Mouse (Mus musculus) heart, adult 11 months (tissue): ENCODE measurements at regions not wholly inside any gene's neighbourhood (a gene's known extent, or its start where the extent isn't known, plus 50 kb on each side); places are given as distances from the start of the nearest gene placed in this dataset.

Experiments
- DNase-seq: peaks from one replicate; pipeline ENCODE4 v3.0.0; 2022

DNA sequence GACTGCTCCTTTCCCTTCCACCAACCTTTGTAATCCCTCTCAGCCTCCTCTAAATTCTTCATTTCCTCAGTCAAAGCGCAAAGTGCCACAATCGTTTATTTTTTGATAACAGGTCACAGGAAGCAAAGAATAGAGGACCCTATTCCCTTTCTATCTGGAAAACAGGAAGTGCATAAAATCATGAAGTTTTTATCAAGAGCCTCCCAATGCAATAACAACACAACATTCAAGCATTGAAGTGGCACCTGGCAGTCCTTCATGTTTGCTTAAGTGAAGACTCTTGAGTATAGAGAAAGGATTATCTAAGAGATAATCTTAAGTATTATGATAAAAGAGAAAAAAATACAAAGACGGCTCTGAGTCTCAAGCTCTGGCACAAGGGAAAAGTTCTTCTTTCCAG is 111.9 kb downstream of the Ibtk start:
- DNase-seq: no peak

DNA sequence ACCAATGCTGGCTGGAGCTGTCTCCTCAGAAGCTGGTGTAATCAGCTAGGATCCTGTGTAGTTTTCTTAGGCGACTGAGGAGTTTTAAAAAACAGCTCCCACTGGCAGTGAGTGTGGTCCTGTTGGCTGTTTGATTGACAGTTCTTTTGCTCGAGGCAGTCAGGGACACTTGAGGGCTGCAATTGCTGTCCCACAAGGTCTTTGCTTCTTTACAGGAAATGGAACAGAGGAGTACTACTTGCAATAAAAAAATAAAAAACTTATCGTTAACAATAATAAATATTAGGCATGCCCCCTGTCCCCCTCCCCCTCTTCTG is 113.0 kb downstream of the Ibtk start:
- DNase-seq: peak; percentile 25

DNA sequence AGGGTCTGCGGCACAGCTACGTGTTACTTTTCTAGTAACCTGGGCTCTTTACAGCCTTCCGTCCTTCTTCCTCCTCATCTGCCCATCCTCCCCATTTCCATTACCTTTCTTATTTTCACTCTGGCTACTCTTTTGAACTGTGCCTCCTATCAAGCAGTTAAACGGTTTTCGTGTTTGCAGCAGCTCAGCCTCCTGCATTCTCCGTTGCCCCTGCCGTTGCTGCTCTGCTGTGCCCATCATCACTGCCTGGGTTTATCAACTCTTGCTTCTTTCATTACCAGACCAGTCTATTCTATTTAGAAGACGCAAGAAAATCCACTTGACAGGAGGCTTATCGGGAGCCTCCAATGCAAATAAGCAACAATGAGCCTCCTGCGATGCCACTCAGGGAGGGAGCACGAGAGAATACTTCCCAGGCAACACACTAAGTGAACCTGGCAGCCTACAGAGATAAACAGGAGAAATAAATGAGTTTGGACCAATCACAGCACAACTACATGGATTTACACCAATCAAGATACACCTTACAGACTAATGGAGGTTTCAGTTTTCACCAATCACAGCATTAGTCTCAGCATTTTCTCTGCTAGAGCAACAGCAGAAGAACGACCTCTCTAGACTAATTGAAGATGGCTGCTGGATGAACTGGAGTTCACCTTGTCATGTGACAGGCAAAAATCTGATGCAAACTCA is 113.5 kb downstream of the Ibtk start:
- DNase-seq: peak; percentile 53

DNA sequence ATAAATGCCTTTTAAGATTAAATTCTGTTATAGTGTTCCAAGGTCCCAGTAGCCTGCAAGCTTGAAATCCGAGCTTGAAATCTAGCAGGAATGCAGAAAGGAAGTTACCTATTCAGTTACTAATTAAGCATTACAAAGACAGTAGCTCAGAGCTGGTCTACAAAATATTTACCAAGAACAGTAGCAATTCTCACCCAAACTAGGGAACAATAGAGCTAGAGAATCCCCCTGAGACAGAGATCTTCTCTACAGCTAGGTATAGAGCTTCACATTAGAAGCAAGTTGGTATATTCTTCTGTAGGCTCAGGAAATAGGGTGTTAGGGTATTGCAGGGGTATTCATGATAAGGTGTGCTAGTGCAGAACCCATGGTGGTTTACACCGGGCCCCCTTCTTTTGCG is 114.3 kb downstream of the Ibtk start:
- peak; percentile 9 for DNase-seq

DNA sequence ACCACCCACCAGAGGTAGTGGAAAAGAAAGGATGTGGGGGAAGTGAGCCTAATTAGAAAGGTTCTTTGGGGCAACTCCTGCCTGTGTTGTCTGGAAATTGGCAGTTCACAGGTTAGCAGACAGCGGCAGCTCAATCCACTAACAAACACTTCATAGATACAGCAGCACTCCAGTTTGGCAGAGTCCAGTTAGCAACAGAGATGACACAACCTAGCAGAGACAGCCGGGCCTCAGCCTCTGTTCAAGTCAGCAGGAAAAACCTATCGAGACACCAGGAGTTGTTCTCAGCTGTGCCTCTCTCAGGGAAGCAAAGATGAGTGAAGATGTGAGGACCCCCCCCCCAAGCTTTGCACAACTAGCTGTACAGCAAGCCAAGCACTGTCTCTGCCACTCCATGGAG is 131.2 kb downstream of the Ibtk start:
- no peak for DNase-seq

DNA sequence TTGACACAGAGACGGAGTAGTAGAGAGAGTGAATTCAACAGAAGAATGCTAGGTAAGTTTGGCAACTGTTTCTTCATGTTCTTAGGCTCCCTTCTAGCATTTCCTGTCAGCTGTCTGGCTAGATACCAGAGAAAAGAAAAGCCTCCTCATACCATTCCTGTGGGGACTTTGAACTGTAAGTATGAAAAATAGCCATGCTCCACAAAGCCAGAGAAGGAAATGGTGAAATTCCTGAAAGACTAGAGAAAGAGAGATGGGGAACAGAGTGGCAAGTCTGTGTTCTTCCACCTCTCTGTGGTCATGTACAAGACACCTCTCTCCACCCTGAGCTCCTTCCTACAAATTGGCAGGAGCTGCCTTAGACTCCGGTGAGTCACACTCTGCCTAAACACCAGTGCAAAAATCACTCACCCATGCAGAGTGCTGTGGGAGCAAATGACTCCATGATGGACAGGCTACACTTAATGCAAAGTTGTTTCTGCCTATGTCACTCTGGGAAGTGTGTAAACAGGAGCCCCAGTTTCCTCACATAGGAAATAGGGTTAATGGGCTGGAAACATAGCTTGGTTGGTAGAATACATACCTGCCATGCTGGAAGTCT is 131.9 kb downstream of the Ibtk start:
- no peak for DNase-seq

DNA sequence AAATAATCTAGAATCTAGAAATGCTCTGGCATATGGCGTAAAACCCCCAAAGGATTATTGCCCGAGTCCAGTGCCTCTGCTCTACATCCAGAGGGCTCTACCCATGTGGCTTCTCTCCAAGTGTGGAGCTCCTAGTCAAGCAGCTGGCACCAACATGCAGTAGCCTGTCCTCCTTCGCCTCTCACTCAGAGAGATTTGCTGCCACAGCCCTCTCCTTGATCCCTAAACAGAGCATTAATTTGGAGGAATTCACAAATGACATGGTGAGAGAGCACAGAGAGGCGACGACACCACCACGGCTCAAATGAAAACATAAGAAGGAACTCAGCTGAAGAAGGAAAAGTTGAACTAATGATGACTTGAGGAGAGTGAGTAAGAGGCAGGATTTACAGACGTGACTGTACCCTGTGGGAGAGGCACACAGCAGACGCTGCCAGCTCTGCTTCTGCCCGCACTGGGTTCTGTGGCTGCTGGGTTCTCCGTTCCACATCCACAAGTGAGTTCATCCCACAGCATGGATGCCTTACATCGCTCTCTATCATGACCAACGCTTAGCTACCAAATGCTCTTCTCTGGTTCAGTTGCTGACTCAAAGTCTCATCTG is 132.8 kb downstream of the Ibtk start:
- no peak for DNase-seq

DNA sequence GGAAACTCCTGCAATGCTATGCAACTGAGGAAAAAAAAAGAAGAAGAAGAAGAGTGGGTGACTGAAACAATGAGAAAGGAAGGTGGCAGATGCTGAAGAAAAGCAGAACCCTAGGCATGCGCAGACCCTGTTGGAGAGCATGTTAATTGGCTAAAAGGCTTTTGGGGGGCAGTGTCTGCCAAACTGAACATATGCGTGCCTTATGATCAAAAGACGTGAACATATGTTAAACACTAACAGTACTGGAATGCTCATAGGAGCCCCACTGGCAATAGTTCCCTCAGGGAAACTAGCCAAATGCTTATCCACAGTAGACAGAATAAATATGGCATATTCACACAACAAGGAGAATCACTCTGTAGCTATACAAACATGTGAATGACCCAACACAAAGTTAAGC is 140.0 kb downstream of the Ibtk start:
- no peak for DNase-seq

DNA sequence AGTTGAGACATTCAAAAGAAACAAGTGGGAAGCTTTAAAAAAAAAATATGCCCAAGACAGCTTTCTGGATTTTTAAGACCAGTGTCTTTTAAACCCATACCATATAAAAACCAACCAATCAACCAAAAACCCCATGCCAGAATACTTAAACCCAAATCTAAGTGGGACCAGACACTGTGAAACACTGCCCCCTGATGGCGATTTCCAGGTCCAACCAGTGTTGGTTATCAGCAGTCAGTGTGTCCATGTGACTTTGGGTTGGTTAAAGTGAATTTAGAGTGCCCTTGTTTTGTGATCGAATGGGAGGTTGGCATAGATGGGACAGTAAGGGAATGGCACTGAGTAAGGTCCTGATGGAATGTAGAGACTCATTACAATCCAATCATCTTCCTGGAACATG is 152.2 kb downstream of the Ibtk start:
- no peak for DNase-seq

DNA sequence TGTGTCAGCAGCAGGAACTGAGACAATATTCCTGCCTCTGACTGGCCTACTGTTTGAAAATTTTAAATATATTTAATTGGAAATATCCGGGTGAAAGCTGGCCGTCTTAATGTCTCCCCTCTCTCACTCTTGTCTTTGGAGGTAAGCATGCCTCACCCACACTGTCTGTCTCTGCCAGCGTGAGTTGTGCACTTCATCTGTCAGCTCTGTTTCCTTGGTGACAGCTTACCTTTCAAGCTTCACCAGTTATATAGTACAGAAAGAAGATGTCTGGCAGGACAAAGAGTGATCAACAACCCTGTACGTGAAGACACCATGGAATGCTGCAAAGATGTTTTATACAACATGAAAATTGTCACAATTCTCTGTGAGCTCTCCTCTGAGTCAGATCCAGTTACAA is 155.3 kb downstream of the Ibtk start:
- no peak for DNase-seq

DNA sequence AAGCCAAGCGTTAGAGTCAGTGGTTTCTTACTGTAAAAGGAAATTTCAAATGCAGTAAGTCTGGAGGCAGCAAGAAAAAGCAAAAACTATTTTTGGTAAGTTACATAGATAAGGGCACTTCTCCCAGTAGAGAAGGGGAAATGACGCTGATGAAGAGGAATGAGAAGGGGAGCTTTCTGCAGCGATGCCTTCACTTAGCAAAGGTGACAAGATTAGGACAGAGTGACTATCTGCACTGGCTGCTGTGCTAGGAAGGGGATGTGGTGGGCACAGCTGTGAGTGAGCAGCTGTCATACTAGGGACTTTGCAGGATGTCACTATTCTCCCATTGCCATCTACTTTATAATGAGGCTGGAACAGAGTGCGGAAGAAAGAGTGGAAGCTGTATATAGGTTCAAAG is 156.5 kb downstream of the Ibtk start:
- peak; percentile 62 for DNase-seq

DNA sequence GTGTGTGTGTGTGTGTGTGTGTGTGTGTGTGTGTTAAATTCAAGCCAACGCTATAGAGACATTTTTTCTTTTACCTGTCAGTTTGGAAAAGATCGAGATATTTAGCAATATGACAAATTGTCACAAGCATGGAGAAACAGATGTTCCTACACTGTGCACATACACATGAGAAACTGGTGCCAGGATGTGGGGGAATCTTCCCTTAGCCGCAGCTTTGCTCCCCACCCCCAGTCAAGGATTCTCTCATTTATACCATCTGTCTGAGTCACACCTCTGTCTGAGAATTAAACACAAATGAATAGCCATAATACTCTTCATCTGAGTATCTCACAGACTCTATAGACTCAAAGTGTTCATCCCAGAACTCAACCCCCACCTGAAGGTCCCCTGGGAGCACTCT is 159.9 kb downstream of the Ibtk start:
- DNase-seq: no peak

DNA sequence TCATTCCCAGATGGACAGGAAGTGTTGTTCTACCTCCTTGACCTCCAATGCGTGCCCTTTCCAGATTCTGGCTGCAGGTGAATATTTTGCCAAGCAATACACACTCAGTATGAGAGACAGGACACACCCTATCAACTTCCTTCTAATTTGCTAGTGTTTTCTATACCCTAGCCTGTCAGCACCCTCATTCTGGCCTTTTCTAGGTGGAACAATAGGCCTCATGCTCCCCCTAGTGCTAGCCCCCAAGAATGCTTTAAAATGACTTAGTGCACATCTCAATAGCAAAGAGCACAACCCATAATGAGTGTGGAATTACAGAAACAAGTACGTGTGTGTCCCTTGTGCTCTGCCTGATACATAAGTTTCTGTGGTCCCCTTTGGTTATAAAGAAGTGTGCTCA is 161.1 kb downstream of the Ibtk start:
- DNase-seq: peak; percentile 88

DNA sequence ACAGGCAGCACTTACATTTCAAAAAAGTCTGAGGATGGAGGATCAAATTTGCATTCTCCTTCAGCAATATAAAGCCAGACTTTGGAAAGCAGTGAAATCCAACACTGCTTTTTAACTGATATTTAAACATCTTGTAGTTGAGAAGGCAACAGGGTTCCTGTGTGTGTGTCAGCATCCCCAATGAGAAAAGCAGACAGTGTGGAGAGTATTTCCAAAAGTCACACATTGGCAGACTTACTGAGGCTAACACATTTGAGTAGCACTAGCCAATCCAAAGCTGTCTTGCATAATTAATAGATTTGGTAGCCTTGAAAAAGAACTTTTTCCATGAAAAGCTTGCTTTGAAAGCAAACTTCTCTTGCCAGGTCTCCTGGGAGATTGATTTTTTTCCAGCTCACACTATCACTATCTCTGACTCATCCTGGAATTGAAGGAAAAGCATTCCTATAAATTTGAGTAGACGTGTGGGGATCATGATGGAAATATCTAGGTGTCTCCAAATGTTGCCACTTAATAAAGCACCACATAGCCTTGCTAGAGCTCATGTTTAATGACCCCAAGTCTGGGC is 168.0 kb downstream of the Ibtk start:
- DNase-seq: no peak

DNA sequence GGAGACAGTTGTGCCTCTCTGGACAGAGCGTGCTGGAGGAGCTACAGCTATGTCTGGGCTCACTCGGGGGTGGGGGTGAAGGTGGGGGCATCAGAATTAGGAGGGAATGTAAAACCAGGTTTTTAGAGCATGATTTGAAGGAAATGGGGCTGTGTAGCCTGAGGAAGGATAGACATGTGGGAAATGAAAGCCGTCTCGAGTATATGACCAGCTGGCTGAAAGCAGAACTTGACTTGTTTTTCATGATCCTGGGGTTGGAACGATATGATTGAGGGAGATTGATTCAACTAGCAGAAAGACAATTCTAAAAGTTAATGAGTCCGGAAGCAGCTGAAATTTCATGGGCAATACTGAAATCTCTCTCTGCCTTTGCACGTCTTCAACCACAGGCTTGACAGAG is 171.3 kb downstream of the Ibtk start:
- no peak for DNase-seq

DNA sequence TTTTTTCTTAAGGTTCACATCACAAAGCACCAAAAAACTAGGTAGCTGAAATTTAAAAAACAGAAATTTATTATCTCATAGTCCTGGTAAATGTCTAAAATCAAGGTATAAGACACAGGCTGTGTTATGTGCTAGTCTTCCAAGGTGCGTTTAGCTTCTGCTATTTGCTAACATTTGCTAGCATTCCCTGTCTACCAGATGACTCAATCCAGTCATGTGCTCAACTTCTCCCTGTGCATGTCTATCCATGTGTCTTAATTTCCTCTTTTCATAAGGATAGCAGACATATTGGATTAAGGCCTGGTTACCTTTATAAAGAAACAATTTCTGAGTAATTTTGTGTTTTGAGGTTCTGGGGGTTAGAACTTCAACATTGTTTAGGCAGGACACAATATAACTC is 171.8 kb downstream of the Ibtk start:
- DNase-seq: no peak

DNA sequence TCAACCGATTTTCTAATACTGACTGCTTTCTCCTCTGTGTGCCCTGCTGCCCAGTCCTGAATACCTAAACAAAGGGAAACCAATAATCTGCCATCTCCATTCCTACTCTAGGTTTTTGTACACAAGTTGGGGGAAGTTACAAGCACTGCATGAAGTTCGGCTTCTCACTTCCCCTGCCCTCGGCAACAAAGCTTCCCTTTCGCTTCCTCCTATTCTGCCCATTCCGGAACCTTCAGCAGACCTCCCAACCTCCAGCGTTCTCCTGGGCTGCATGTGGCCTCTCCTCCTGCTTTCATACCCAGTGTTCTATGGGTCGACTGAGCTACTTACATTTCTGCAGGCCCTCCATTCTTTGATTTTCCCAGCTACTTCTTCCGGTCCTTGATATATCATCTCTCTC is 180.3 kb downstream of the Ibtk start:
- DNase-seq: peak; percentile 96

DNA sequence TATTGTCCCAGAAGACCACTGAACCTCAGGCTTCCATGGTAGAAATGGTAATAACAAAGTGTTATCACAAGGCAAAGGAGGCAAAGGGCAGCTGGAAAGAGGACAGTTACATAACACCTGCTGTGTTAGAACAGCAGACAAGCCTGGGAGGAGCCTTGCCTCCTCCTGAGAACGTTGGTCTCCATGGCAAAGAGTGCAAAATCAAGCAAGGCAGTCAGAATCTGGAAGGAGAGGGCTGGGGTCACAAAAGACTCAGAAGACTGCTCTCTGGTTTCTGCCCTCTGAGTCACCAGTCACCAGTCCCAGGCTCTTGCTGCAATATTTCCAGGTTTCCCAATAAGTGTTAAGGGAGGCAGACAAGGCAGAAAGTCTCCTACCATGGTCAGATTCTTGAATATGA is 197.3 kb downstream of the Ibtk start:
- peak; percentile 90 for DNase-seq

DNA sequence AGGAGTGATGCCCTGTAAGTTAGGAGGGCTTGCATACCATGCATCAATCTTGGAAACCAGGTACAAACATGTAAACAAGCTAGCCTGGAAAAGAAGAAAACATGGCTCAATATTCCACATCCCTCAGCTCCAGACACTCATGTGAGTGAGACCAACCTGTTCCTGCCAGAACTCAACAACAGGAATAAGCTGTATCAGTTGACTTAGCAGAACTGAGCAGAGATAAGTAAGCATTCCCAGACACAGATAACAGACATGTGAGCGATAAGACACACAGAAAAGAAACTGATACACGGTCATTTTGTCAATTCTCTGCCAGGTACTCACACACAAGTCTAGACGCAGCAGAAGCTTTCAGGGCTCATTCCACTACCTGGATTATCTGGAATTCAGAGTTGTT is 198.7 kb downstream of the Ibtk start:
- no peak for DNase-seq

DNA sequence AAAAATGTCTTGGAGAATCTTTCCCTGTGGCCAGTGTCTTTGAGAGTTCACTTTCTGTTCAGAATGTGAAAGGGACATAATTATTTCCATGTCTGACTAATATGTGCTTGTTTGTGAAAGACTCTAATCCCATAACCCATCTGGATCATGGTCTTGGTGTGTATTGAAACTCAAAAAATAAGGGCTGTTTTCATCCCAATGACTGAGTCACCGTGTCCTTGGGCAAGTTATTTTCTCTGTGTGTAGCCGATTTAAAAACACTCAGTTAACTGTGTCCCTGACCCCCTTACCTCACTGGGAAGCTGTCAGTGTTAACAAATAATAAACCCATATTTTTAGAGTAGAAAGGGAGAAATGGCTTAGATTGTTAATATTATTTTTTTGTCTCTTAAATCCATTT is 202.9 kb downstream of the Ibtk start:
- DNase-seq: no peak

DNA sequence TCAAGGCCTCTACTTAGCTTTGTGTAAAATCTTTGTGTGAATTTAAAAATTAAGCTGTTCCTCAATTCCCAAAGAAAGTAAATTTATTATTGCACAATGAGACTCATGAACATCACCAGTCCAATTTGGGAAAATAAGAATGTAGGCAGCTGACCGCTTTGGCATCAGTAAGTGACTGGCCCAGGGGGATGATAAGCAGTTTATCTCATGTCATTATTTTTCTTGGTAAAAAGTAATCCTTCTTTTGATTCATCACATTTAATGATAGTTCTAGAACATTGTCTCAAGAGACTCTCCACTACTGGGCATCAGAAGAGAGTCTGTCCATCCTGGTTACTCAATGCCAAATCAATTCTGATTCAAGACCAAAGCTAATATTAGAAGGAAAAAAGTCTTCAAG is 203.6 kb downstream of the Ibtk start:
- peak; percentile 93 for DNase-seq

DNA sequence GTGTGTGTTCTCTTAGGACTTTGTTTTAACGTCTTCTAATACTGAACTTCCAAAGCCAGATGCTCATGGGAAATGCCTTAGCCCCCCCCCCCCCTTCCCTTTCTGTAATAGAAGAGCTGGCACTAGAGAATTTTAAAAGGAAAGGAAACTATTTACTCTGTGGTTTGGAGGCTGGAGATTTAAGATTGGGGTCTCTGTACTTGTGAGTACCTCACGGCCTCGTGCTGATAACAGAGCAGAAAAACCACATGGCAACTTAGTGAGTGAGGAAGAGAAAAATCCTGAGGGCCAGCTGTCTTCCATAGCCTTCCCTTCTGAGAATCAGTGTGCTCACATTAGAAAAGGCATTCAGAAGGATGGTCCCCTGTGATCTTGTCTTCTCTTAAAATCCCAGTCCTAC is 210.6 kb downstream of the Ibtk start:
- peak; percentile 66 for DNase-seq

DNA sequence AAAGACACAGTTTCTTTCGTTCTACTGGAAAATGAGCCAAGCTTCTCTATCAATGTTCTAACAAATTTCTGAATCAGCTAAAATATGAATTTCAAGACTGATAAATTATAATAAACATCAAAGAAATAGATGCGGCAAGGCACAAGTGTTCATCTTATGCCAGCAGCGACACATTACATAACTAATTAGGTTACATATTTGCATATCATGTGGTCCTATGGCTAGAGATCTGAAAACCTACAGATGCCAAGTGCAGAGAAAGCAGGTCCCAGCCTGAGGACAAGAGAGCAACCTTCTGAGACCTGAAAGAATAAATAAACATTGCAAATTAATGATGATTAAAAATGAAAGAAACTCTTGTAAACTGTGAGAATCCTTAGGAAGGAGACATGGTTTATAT is 201.3 kb upstream of the Tent5a start:
- no peak for DNase-seq

DNA sequence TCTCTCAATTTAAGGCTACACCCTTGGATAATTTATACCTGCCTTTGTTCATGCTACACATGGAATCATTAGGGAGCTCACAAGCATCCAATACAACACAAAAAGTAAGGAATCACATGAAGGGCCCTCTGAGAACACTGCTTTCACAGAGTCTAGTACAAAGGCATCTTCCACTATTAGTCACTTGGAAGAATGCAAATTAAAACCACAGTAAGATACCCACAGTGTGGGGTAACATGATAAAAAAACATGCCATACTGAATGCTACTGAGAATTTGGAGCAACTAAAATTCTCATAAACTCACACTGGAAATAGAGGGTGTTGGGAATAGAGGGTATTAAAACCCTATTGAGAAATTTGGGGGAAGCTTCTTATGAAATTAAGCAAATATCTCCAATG is 197.6 kb upstream of the Tent5a start:
- no peak for DNase-seq

DNA sequence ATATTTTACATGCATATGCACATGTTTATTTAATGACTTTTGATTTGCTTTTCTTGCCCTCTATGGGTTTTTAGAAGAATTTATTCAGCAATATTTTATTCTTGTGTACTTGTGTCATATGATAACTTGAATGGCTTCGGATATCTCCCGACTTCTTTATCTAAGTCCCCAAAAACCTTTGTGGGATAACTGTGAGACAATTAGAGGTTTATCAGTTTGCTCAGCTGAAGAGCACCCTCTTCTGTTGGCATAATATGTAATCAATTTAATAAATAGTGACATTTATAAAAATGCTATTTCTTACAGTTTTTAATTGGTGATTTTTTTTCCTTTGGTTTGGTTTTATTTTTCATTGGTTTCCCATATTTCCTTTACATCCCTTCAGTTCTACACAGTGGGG is 194.2 kb upstream of the Tent5a start:
- no peak for DNase-seq
